Mouse (Mus musculus): ENCODE measurements around the gene Pdk2. TPM values are rescaled to one million over a fixed set of nuclear protein-coding genes. Genes with fewer than 3 reads are reported as not detected.
"Not testable (repeated sequence)": the region's sequence is repeated elsewhere in the genome, so short reads cannot be mapped to it uniquely, and the experiment has no call there.

The Pdk2 gene
- polyA plus RNA-seq, 1 experiment from 2014 or later, result 41.8 TPM

- H3K36me3 ChIP-seq; H3K27ac ChIP-seq (replicated peaks); ATAC-seq (ENCODE audit: insufficient number of reproducible peaks, low FRiP score, low TSS enrichment, low read depth); H3K27me3 ChIP-seq; H3K9me3 ChIP-seq (replicated peaks): not testable (repeated sequence)
- peak overlapping the region; percentile 70 for H3K4me3 ChIP-seq (replicated peaks)
- peaks cover 53% of the 10 kb centered on the region for H3K4me1 ChIP-seq
- H3K9ac ChIP-seq, result 0 out of 2 replicates have a peak overlapping the region, but pooled peaks have one; percentile 24
- 6% methylated on average over 4 of the region's 4 CpGs for WGBS
- H3K4me2 ChIP-seq (replicated peaks), result peak overlapping the region; percentile 88
These were observed 30.2 kb downstream of the Pdk2 start for GRCm38 (mm10) chr11:95010841-95011403.

- peak overlapping the region; percentile 88 for H3K4me2 ChIP-seq (replicated peaks)
- H3K4me1 ChIP-seq, result peaks cover 60% of the 10 kb centered on the region
- peak overlapping the region; percentile 94 for H3K27ac ChIP-seq (replicated peaks)
- no peaks in the 10 kb centered on the region for H3K27me3 ChIP-seq
- H3K4me3 ChIP-seq (replicated peaks), result peak overlapping the region; percentile 70
- WGBS, result 2% methylated on average over 27 of the region's 40 CpGs
- H3K36me3 ChIP-seq, result peaks cover 9% of the 10 kb centered on the region
- peak overlapping the region; percentile 77 for H3K9ac ChIP-seq
- peak; percentile 30; the same call in 1 of the 2 replicates for ATAC-seq (ENCODE audit: insufficient number of reproducible peaks, low FRiP score, low TSS enrichment, low read depth)
- H3K9me3 ChIP-seq (replicated peaks), result no peaks in the 10 kb centered on the region
These were observed 30.9 kb downstream of the Pdk2 start for GRCm38 (mm10) chr11:95010141-95010739.

GRCm38 (mm10) chr11:95009629-95010014 lies 31.5 kb downstream of the Pdk2 start, which contains the start of gene Samd14:
Samd14 (plus strand) TSS chr11:95009879.
- H3K36me3 ChIP-seq, result peaks cover 13% of the 10 kb centered on the region
- peak; percentile 81 for ATAC-seq (ENCODE audit: insufficient number of reproducible peaks, low FRiP score, low TSS enrichment, low read depth)
- H3K4me1 ChIP-seq, result peaks cover 60% of the 10 kb centered on the region
- H3K27me3 ChIP-seq, result no peaks in the 10 kb centered on the region
- WGBS, result under 1% methylated on average over 29 of the region's 32 CpGs
- H3K4me3 ChIP-seq (replicated peaks), result peak within 1 kb of the TSS; percentile 70
- no peaks in the 10 kb centered on the region for H3K9me3 ChIP-seq (replicated peaks)
- peak within 1 kb of the TSS; percentile 94 for H3K27ac ChIP-seq (replicated peaks)
- peak within 1 kb of the TSS; percentile 77 for H3K9ac ChIP-seq
- H3K4me2 ChIP-seq (replicated peaks), result peak within 1 kb of the TSS; percentile 88

DNA sequence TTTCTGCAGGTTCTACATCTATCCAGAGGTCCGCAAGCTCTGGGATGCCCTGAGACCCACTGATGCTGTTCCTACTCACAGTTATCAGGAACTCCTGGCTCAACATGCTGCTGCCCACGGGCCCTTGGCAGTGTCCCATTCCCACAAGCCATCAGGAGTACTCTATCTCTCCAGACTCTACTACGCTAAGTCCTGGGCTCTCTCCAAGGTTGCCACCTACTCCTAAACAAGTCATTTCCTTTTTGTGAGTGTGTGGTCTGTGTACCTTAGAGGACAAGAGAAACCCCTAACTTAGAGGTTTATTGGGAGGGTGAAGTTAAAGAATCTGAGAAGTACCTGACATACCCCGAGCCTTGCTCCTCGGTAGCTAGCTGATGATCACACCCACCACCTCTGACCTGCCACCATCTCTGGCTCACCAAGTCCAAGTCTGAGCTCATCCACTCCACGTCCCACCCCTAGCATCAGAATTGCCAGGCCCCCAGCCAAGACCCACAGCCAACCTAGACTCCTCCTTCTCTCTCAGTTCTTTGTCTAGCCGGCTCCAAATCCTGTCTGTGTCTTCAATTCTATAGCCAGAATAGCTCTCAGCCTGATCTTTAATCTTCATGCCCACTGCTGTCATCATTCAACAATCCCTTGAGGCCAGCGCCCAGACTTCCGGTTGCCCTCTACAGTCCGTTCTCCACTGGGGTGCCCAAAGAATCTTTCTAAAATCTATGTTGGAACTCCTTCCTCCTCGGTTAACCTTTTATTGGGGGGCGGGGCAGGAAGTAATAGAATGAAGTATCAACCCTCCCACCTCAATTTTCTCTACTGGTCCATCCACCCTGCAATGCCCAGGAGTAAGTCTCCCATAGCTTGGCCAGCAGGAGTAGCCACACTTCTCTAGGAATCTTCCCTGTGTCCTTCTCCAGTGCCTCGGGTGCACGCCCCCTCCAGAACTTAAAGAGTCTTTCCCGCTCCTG lies 32.2 kb downstream of the Pdk2 start:
- Histone ChIP-seq H3K27me3 (no peaks in the 10 kb centered on the region), H3K9me3 (replicated peaks) (no peaks in the 10 kb centered on the region), H3K4me2 (replicated peaks) (peak overlapping the region; percentile 88), H3K36me3 (peaks cover 19% of the 10 kb centered on the region; the same call in 1 of the 2 replicates), H3K27ac (replicated peaks) (peak overlapping the region; percentile 94), H3K4me3 (replicated peaks) (peak overlapping the region; percentile 70), H3K4me1 (peaks cover 60% of the 10 kb centered on the region), H3K9ac (peak overlapping the region; percentile 77)
- no peak; the same call in 1 of the 2 replicates for ATAC-seq (ENCODE audit: insufficient number of reproducible peaks, low FRiP score, low TSS enrichment, low read depth)
- WGBS, result 31% methylated on average over 15 of the region's 15 CpGs

DNA sequence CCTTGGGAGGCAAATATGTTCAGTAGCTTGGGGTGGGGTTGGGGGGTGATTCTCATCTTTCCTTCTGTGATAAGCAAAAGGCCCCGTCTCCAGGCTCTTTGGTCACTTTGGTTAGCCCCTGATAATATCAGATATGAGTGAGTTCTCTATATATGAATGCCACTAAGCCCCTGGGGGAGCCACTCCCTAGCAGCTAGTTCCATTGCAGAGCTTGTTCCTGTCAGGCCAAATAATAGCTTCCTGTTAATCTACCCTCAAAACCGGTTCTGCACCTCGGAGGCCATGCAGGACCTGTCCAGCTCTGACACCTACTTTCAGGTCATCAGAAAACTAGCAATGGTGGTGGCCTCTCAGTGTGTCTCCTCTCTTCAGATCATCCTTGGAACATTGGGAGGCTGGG lies 33.7 kb downstream of the Pdk2 start:
- ATAC-seq (ENCODE audit: insufficient number of reproducible peaks, low FRiP score, low TSS enrichment, low read depth), result no peak
- H3K9me3 ChIP-seq (replicated peaks), result no peaks in the 10 kb centered on the region
- H3K27ac ChIP-seq (replicated peaks), result peak overlapping the region; percentile 68
- no peak overlapping the region for H3K4me3 ChIP-seq (replicated peaks)
- 47% methylated on average over 3 of the region's 3 CpGs for WGBS
- H3K4me1 ChIP-seq, result peaks cover 54% of the 10 kb centered on the region
- H3K4me2 ChIP-seq (replicated peaks), result peak overlapping the region; percentile 73; the same call in 1 of the 2 replicates
- H3K9ac ChIP-seq, result no peak overlapping the region
- peaks cover 29% of the 10 kb centered on the region for H3K36me3 ChIP-seq
- no peaks in the 10 kb centered on the region for H3K27me3 ChIP-seq

GRCm38 (mm10) chr11:95006525-95007219 lies 34.5 kb downstream of the Pdk2 start:
- Histone ChIP-seq H3K27ac (replicated peaks) (peak overlapping the region; percentile 68), H3K4me1 (peaks cover 47% of the 10 kb centered on the region), H3K4me3 (replicated peaks) (peak overlapping the region; percentile 46), H3K9me3 (replicated peaks) (no peaks in the 10 kb centered on the region), H3K27me3 (no peaks in the 10 kb centered on the region), H3K4me2 (replicated peaks) (peak overlapping the region; percentile 73), H3K36me3 (peaks cover 37% of the 10 kb centered on the region), H3K9ac (0 out of 2 replicates have a peak overlapping the region, but pooled peaks have one; percentile 31)
- ATAC-seq (ENCODE audit: insufficient number of reproducible peaks, low FRiP score, low TSS enrichment, low read depth), result peak; percentile 49
- WGBS, result 1% methylated on average over 27 of the region's 27 CpGs

DNA sequence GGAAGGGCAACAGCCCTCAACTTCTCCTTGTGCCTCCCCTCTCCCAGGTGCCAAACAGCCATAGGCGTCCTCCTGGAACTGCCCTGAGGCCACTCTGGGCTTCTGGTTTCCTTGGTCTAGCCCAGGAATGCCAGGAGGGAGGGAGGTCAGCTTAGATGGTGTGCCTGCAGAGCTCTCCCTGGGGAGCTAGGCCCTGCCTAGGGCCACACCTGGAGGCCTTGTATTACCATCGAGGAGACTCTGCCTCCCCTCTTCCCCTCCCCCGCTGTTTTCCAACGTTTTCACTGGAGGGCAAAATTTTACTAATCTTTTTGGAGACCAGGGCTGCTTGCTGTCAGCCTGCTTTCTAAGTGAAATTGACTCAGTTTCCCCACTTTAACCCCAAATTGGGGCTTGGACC lies 35.1 kb downstream of the Pdk2 start:
- H3K27ac ChIP-seq (replicated peaks), result peak overlapping the region; percentile 68
- peaks cover 42% of the 10 kb centered on the region for H3K4me1 ChIP-seq
- no peak for ATAC-seq (ENCODE audit: insufficient number of reproducible peaks, low FRiP score, low TSS enrichment, low read depth)

DNA sequence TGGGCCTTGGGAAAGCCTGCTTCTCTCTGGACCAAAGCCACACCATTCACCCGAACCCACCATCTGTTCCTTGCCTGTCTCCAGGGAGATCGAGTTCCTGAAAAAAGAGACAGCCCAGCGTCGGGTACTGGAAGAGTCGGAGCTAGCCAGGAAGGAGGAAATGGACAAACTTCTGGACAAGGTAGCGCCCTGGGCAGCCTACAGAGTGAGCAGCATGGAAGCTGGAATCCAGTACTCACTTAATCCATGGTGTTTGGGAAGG lies 36.3 kb downstream of the Pdk2 start:
- no peak overlapping the region for H3K4me3 ChIP-seq (replicated peaks)
- no peaks in the 10 kb centered on the region for H3K27me3 ChIP-seq
- peaks cover 47% of the 10 kb centered on the region for H3K4me1 ChIP-seq
- no peak overlapping the region for H3K27ac ChIP-seq (replicated peaks)
- peaks cover 47% of the 10 kb centered on the region for H3K36me3 ChIP-seq
- 58% methylated on average over 6 of the region's 6 CpGs for WGBS
- no peak for ATAC-seq (ENCODE audit: insufficient number of reproducible peaks, low FRiP score, low TSS enrichment, low read depth)
- H3K4me2 ChIP-seq (replicated peaks), result no peak overlapping the region
- no peak overlapping the region for H3K9ac ChIP-seq
- H3K9me3 ChIP-seq (replicated peaks), result no peaks in the 10 kb centered on the region

More for the DNA sequence above, 35.1 kb downstream of the Pdk2 start:
- 28% methylated on average over 4 of the region's 4 CpGs for WGBS
- Histone ChIP-seq H3K36me3 (peaks cover 41% of the 10 kb centered on the region), H3K4me3 (replicated peaks) (peak overlapping the region; percentile 46), H3K9me3 (replicated peaks) (no peaks in the 10 kb centered on the region), H3K4me2 (replicated peaks) (peak overlapping the region; percentile 73), H3K27me3 (no peaks in the 10 kb centered on the region), H3K9ac (0 out of 2 replicates have a peak overlapping the region, but pooled peaks have one; percentile 31)

GRCm38 (mm10) chr11:95004136-95004936 lies 36.8 kb downstream of the Pdk2 start:
- WGBS, result 84% methylated on average over 12 of the region's 12 CpGs
- Histone ChIP-seq H3K36me3 (peaks cover 52% of the 10 kb centered on the region), H3K27ac (replicated peaks) (no peak overlapping the region)

DNA sequence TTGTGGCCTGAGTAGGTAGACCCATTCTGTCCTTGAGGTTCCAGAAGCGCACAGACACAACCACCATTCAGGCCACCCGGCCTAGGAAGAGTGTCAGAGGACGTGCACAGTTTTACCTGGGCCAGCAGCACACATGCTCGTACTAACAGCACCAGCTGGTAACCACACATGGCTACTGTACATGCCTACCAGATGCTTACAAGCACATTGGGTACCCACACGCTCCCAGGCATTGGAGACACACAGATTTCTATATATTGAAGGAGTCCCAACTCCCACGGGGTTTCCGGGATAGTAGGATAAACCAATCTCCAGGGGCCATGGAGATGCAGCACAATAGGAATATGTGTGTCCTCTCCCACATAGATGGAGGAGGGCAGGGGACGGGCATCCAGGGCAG lies 38.4 kb downstream of the Pdk2 start:
- H3K9ac ChIP-seq, result no peak overlapping the region
- H3K36me3 ChIP-seq, result peaks cover 67% of the 10 kb centered on the region
- no peak overlapping the region for H3K4me2 ChIP-seq (replicated peaks)
- H3K9me3 ChIP-seq (replicated peaks), result no peaks in the 10 kb centered on the region
- peaks cover 43% of the 10 kb centered on the region for H3K4me1 ChIP-seq
- H3K4me3 ChIP-seq (replicated peaks), result no peak overlapping the region
- no peaks in the 10 kb centered on the region for H3K27me3 ChIP-seq
- no peak for ATAC-seq (ENCODE audit: insufficient number of reproducible peaks, low FRiP score, low TSS enrichment, low read depth)
- no peak overlapping the region for H3K27ac ChIP-seq (replicated peaks)
- WGBS, result 89% methylated on average over 8 of the region's 8 CpGs

More at GRCm38 (mm10) chr11:95004136-95004936, 36.8 kb downstream of the Pdk2 start:
- Histone ChIP-seq H3K27me3 (no peaks in the 10 kb centered on the region), H3K9ac (no peak overlapping the region), H3K4me1 (peaks cover 48% of the 10 kb centered on the region), H3K9me3 (replicated peaks) (no peaks in the 10 kb centered on the region), H3K4me2 (replicated peaks) (no peak overlapping the region), H3K4me3 (replicated peaks) (no peak overlapping the region)
- ATAC-seq (ENCODE audit: insufficient number of reproducible peaks, low FRiP score, low TSS enrichment, low read depth), result no peak
